Mouse (Mus musculus): ENCODE data around the gene Lepr.

Lepr gene

DNA sequence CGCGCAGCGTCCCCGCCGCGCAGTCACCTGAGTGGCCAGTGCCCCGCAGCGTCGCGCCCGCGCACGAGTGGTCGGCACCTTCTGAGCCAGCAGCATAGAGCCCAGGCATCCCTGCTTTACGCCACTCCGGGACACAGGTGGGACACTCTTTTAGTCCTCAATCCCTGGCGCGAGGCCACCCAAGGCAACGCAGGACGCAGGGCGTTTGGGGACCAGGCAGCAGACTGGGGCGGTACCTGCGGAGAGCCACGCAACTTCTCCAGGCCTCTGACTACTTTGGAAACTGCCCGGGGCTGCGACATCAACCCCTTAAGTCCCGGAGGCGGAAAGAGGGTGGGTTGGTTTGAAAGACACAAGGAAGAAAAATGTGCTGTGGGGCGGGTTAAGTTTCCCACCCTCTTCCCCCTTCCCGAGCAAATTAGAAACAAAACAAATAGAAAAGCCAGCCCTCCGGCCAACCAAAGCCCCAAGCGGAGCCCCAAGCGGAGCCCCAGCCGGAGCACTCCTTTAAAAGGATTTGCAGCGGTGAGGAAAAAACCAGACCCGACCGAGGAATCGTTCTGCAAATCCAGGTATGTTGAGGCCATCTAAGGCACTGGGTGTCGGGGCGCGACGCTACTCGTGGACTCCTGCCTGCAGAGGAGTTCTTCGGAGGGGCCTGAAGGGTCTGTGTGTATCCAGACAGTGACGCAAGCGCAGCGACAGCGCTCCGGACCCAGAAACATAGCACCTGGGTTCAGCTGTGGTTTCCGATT lies at the start of gene Lepr:
Lepr (plus strand) TSS at position 38 of the 755 bp plus-strand sequence.
- no peak for DNase-seq (ENCODE audit: low read depth in 1 of 2, low spot score in 2 of 2)

DNA sequence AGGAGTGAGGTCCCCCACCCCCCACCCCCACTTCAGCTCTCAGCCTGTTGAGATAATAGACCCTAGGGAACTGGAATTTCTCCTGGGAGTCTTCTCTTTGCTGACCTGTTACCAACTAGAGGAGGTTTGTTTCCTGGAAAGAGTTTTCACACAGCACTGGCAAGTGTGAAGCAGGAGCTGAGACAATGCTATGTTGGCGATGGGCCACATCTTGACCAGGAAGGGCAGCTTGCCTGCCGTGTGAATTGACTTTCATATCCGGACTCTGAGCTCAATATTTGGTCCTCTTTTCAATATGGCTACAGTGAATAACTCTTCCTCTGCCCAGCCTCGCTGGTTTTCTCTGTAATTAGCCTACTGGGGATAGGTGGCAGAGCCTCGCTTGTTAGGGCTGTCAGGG lies 48.0 kb upstream of the Lepr start:
- DNase-seq (ENCODE audit: low read depth in 1 of 2, low spot score in 2 of 2) = no peak

DNA sequence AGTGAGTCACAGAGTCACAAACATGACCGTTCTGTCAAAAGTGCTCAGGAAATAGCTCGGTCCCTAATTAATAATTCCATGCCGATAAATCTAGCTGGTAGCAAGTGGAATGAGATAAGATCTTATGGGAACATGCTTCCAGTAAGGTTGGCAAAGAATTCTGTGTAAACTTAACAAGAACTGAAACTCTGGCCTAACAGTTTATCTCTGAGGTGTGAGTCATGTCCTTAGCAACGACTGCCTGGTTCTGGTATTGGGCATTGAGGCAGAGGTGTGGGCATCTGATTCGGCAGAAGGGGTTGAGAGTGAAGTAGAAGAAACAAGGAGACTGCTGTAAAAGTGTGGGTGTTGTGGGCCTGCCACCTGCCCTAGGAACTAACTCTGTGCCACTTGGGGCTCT lies 47.4 kb upstream of the Lepr start:
- no peak for DNase-seq (ENCODE audit: low read depth in 1 of 2, low spot score in 2 of 2)

DNA sequence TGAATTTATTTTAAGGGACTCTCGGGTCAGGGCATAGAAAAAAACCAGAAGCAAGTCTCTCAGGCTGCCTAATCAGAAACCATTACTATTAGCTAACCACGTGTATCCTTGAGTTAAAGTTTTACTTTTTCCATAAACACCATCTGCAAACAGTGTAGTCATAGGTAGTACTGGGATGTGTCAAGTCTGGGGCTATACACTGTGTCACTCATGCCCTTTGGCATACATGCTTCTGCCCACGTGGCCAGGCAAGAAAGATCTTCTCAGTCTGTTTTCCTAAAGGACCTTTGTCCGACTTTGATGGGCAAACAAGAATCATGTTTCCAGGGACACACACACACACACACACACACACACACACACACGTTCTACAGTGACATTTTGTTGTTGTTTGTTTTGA lies 42.4 kb upstream of the Lepr start:
- no peak for DNase-seq (ENCODE audit: low read depth in 1 of 2, low spot score in 2 of 2)

DNA sequence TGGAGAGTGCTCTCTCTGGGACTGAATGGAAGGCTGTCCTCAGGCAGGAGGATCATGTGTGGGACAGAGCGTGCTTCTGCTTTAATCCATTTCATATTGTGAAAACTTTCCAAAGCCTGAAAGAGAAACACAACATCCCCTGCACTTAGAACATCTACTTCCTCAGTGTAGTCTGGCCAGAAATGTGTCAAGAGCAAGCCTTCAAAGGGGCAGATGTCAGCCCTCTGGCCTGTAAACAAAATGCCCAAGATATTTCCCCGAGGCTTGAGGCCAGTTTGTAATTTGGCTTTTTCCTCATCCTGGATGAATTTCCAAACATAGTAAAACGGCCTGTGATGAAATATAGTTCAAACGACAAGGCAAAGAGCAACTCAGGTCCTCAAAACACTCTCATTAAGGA lies 41.5 kb upstream of the Lepr start:
- no peak for DNase-seq (ENCODE audit: low read depth in 1 of 2, low spot score in 2 of 2)

DNA sequence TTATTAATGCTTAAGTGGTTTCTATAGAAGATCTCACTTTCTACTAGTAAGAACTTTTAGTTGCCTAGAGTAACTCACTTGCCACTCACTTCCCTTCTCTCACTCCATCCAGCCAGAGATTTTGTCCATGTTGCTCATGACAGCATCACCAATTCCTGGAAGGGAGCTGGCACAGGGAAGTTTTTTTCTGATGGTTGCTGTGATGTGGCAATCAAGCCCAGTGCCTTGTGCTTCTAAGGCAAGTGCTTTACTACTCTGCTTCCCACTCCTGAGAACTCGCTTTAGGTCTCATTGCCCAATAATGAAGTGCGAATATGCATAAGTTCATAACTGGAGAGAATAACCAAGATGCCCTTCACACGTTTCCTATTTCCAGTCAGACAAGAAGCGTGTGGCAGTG lies 34.6 kb upstream of the Lepr start:
- no peak for DNase-seq (ENCODE audit: low read depth in 1 of 2, low spot score in 2 of 2)

DNA sequence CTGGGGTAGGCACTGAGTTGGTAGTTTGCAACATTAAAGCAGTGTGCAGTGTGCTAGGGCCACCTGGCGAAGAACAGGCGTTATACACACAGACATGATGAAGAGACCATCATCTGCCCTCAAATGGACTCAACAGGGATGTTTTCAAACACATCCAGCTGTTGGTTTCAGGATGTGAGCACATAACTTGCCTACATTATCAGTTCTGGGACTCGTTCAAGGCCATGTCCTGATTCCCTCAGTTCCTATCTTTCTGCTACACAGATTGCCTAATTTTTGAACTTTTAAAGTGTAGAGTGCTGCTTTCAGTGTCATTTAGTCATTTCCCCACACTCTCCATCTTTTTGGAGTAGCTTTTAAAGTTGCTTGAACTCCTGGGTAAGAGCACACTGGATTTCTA lies 34.1 kb upstream of the Lepr start:
- DNase-seq (ENCODE audit: low read depth in 1 of 2, low spot score in 2 of 2) = no peak

DNA sequence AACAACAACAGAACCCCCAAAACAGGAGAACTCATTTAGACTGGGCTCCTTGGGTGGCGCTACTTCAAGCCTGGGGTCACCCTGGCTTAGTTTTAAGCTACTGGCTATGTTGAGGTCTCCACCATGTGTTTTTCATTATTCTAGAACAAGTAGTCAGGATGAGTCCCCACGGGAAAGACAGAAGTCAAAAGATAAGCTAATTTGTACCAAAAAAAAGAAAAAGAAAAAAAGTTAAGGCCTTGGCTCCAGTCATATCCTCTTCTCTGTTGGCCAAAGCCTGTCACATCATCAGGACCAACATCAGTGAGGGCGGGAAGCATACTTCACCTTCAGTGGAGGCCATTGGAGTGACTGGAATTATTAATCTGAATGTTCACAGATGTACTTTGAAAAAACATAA lies 32.4 kb upstream of the Lepr start:
- no peak for DNase-seq (ENCODE audit: low read depth in 1 of 2, low spot score in 2 of 2)

DNA sequence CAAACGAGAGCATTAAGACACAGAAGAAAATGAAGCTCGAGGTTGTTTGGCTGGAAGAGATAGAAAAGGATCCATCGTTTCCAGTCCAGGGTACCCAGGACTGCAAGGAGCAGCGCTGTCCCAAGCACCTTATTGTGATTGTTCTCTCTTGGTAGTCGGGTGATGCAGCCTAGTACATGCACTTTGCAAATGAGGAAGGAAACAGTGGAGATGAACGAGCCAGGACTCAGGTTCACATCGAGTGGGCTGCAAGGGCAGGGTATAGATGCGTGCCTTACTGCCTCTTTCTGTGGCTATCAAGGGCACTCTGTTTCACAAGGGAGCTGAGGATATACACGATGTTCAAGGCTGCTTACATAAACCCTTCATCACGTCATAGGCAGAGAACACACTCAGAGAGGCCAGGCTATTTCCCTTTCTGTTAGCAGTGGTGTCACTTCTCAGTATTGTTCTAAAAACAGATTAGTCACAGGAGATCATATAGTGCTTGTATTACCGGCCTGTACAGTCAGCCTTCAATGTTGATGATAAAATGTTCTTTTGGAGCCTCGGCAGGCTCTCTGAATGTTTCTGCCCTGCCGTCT lies 30.9 kb upstream of the Lepr start:
- no peak for DNase-seq (ENCODE audit: low read depth in 1 of 2, low spot score in 2 of 2)

DNA sequence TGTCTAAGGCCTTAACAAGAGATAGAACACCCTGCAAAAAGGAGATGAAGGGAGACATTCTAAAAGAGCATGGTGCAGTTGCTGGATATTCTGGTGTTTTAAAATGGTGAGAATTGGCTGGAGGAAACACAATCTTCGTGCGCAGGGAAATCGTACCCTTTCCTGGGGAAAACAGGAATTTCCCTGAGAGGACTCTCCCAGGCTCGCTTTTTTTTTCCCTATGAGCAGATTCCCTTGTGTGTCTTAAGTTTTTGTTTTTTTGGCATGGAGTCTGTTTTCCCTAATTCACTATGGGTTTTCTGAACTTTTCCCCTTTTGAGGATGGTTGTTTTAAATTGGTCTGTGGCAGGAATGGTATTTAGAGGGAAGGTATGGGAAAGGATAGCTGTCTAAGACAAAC lies 28.0 kb upstream of the Lepr start:
- DNase-seq (ENCODE audit: low read depth in 1 of 2, low spot score in 2 of 2) = no peak

DNA sequence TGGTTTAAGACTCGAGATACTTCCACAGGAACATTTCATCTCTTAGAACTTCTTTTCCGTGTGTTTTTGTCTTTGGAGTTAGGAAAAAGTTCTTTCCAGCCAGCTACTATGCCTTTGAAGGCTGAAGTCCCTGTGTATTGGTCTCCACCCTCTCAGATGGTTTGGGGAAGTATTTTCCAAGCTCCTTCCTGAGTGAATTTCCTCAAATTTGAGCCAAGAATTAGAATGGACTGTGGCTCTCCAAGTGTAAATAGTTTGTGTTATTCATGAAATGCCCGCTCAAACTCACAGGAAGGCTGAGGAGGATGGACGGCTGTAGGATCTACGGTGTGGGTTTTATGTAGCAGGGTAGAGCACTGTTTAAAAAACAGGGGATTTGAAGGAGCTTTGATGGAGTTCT lies 27.6 kb upstream of the Lepr start:
- no peak for DNase-seq (ENCODE audit: low read depth in 1 of 2, low spot score in 2 of 2)

DNA sequence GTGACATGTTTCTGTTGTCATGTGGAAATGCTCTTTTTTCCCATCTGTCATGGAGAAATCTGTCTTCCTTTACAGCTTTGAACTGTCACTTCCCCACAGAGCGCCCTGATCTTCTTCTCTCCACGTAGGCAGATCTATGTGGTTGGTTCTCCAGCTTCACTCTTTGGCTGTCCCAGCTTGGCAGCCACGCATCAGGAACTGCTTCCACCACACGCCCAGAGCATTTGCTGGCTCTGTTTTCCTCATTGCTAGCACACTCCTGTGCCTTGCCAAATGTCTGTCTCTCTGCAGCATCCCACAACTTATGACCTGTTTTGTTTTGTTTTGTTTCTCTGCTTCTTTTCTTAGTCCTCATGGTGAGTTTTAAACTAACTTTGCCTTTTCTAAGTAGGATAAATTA lies 24.3 kb upstream of the Lepr start:
- DNase-seq (ENCODE audit: low read depth in 1 of 2, low spot score in 2 of 2) = no peak

DNA sequence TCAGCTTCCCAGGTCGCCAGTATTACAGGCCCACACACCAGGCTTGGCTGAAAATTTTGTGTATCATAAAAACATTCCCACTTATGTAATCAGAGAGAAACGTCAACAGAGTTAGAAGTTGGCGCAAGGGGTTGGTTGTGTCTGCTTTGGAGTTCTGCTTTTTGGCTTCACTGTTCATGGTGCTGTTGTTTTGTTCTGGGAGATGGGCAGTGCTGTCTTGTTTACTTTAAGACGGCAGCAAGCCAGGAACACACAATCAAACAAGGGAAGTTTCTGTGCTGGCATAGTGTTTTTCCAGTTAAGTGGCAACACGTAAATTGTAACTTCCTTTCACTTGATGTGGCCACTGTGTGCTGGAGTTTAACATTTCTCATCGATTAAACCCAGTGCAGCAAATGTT lies 22.7 kb upstream of the Lepr start:
- no peak for DNase-seq (ENCODE audit: low read depth in 1 of 2, low spot score in 2 of 2)

DNA sequence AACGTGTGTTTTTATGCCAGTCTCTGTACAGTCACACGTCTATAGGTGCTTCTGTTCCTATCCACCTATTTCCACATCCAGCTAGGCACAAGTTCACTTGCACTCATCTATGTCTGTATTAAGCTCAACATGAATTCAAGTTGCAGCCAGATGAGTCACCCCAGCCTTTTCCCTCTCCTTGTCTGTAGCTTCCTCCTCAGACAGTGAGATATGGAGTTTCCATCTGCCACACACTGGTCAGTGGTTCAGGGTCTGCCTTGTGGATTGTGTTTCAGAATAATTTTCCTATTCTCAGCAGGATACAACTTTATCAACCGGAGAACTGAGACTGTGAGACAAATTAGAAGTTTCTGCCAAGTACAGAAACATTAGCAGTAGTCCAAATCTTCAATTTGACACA lies 20.0 kb upstream of the Lepr start:
- no peak for DNase-seq (ENCODE audit: low read depth in 1 of 2, low spot score in 2 of 2)

DNA sequence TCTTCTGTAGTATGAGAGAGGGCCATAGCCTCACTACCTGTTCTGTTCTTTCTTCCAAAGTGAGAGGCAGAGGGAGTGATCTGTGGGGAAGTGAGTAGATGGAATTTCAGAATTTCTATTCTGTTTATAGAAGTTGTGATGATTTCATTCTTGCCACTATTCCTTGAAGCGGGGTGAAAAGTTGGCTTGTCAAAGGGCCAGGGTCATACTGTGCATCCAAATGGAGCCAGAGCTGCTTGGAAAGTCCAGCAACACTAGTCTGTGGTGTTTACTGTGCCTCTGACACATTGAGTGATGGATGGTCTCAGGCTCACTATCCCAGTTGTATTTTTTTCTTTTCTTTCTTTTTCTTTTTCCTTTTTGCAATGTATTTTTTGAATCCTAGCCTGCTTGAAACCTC lies 17.8 kb upstream of the Lepr start:
- DNase-seq (ENCODE audit: low read depth in 1 of 2, low spot score in 2 of 2) = no peak

DNA sequence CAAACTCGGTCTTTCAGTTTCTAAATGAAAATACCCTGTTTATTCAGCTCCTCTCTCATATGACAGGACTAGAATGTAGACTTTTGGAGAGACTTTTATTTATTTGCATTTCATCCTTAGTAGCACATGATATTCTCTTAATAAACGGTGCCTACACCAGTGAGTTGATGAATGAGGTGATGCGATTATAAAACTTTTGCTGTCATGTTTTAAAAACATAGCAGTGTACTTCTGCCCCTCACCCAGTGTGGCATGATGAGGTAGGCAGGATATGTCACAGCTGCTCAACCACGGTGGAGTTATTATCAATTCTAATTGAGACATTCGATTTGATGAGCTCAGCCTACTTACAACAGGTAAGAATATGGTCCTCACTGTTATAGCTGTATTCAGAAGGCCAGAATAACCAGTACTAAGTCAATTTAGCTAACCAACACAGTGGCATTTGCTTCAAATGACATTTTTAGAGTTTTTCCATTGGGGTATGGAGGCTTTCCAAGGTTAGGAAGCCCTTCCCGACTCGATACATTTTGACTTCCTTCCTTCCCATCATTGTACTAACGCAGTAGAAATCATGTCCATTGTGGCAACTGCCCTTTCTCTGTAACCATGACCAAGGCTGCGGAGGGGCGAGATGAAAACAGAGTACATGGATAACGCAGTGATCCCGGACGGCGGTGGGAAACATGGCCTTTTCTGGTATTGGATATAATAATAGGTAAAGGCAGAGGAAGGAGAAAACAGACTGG lies 16.1 kb upstream of the Lepr start:
- no peak for DNase-seq (ENCODE audit: low read depth in 1 of 2, low spot score in 2 of 2)

DNA sequence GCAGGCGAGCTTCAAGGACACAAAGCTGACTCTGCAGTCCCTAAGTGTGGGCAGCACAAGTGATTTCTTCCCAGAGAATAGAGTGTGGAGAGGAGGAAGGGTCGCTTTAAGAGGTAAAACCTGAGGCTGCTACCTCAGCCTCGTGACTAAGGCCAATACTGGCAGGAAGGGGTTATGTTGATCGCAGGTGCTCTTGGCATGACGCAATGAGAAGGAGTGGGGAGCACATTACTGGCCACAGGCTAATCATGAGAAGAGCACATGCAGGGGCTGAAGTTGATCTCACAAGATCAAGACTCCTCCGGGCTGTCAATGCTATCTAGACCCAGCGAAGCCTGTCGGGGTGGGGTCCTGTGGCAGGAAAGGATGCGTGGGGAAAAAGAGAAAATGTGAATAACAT lies 11.9 kb upstream of the Lepr start:
- no peak for DNase-seq (ENCODE audit: low read depth in 1 of 2, low spot score in 2 of 2)

DNA sequence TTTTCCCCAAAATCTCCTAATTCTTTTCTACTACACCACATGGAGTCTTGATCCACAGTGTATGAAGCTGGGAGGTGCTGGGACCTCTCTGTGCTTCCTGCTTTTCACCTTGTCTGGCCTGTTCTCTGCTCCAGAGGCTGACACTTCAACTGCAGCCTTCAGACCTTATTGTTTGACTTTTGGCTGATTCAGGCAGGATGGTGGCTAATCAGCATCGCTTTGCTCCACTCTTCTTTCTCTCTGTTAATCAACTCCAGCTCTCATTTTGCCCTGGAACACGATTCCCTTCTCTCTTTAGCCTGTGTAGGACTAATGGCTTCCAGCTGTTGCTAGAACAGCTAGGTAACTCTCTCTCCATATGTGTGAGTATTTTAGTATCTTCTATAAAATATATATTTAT lies 10.0 kb upstream of the Lepr start:
- DNase-seq (ENCODE audit: low read depth in 1 of 2, low spot score in 2 of 2) = no peak

DNA sequence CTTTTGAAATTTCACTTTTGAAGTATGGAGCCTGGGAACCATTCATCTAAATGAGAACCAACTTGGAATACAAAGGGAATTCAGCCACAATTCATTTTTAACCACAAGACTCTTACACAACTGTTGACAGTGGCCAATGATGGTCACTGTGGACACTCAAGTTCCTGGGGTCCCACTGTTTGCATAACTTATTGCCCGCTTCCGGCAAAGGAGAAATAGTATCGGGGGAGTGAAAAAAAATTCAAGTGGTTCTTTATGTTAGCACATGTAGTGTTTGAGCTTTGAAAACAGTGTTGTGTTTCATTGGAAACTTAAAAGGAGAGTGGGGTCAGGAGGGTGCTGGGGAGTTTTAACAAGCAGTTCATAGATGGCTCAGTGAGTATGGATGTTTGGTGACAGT lies 9.3 kb upstream of the Lepr start:
- no peak for DNase-seq (ENCODE audit: low read depth in 1 of 2, low spot score in 2 of 2)

DNA sequence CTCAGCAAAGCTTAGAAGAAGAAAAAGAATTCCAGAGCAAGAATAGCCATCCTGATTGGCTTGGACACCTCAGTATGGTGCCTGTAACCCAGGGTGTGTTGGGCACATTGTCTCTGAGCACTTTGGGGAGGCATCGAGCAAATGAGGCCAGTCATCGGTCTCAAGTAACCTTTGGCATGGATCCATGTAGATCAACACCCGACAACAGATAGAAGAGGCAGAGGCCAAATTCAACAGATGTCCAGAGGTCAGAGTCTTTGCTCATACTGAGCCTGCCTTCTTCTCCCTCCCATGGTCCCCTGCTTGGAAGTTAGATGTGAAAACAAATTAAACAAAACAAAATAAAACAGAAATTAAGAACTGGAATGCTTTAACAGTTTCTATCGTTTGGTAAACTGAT lies 6.8 kb upstream of the Lepr start:
- no peak for DNase-seq (ENCODE audit: low read depth in 1 of 2, low spot score in 2 of 2)

DNA sequence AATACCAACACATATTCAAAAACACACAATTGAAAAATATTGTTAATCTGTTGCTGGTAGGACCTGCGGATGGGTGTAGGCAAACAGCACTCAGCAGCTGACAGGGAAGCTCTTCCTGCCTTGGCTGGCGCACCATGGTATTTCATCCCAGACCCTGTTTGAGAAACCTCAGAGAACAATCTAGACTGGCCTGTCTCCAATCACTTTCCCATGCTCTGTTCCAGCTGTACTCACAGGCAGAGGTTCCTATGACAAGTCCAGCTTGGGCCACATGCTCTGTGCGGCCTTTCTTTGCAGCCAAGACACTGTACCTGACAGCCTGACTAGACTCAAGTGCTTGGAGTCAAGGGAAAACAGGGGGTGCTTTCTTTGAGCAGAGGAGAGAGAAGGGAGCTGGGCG lies 6.1 kb upstream of the Lepr start:
- no peak for DNase-seq (ENCODE audit: low read depth in 1 of 2, low spot score in 2 of 2)

DNA sequence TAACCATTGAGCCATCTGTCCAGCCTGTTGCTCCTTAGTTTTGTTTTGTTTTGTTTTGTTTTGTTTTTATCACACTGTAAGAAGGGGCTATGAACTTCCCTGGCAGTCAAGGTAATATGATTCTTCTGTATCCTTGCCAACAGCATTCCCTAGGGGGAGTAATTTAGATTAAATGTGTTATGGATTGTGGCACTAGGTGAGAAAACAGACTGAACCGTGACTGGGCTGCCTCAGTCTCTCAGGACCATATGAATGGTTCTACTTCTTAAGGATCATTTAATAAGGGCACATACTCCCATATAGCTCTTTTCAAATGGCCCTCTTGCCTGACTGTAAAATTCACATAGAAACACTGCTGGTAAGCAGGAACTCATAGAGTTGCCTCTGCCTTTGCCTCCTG lies 4.6 kb upstream of the Lepr start:
- DNase-seq (ENCODE audit: low read depth in 1 of 2, low spot score in 2 of 2) = no peak

DNA sequence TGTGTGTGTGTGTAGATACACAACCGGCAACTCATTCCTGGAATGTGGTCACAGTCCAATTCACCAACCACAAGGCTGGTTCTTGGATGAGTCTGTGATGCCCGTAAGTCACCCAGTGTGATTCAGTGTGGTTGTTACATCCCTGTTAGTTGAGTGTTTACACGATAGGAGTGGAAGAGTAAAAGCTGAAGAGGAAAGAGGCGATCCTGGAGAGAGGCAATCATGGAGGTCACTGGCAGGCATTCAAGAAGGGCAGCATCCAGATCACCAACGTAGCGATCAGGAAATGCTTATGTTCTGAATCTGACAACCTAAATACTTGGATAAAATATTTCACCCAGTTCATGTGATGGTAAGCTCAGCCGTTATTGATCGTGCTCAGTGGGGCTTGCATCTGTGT lies 1.9 kb upstream of the Lepr start:
- DNase-seq (ENCODE audit: low read depth in 1 of 2, low spot score in 2 of 2) = no peak

All from monocyte, adult 2 months (primary cell).